Mouse (Mus musculus) heart, postnatal 0 days (tissue): ENCODE measurements around the gene Il17ra. TPM values are rescaled to one million over a fixed set of nuclear protein-coding genes. Genes with fewer than 3 reads are reported as not detected.

ENCODE experiments used
- ATAC-seq: fragments of 200-750 bp; cut with Nextera tagmentation; 2 replicates; pipeline ENCODE4 v1.8.0; 2017; ENCODE audit warnings: low read depth, moderate number of reproducible peaks, moderate library complexity; ENCODE audit not compliant: insufficient read depth
- DNase-seq: peaks from one replicate; pipeline ENCODE4 v3.0.0-alpha.2; 2016; ENCODE audit warnings: low spot score
- H3K27ac ChIP-seq: fragments of 300-500 bp; sonication (generic); 2 replicates; pipeline ENCODE4 v1.5.1; 2014; ENCODE audit warnings: low read depth, mild to moderate bottlenecking
- H3K27me3 ChIP-seq: fragments of 300-500 bp; sonication (generic); 2 replicates; pipeline ENCODE4 v1.6.1; 2014; ENCODE audit warnings: low read length, mixed read lengths; ENCODE audit not compliant: control insufficient read depth, insufficient read depth
- H3K36me3 ChIP-seq: fragments of 300-500 bp; sonication (generic); replicated peaks from 2 replicates; pipeline ENCODE4 v1.6.1; 2014; ENCODE audit warnings: low read length, mixed read lengths; ENCODE audit not compliant: control insufficient read depth, insufficient read depth
- H3K4me1 ChIP-seq: fragments of 300-500 bp; sonication (generic); 2 replicates; pipeline ENCODE4 v1.6.1; 2014; ENCODE audit warnings: antibody characterized with exemption; ENCODE audit not compliant: control insufficient read depth, insufficient read depth
- H3K4me2 ChIP-seq: fragments of 300-500 bp; sonication (generic); 2 replicates; pipeline ENCODE4 v1.6.1; 2014; ENCODE audit warnings: low read depth, mild to moderate bottlenecking, low read length, moderate library complexity
- H3K4me3 ChIP-seq: fragments of 300-500 bp; sonication (generic); 2 replicates; pipeline ENCODE4 v1.5.1; 2014; ENCODE audit warnings: low read depth, low read length
- H3K9ac ChIP-seq: fragments of 300-500 bp; sonication (generic); replicated peaks from 2 replicates; pipeline ENCODE4 v1.6.1; 2014; ENCODE audit warnings: low read depth, low read length, mixed read lengths
- H3K9me3 ChIP-seq: fragments of 300-500 bp; sonication (generic); replicated peaks from 2 replicates; pipeline ENCODE4 v1.6.1; 2016; ENCODE audit warnings: low read length; ENCODE audit not compliant: control insufficient read depth
- CTCF ChIP-seq: IDR thresholded peaks from 2 replicates; pipeline ENCODE4 v1.5.1; 2016; ENCODE audit warnings: antibody characterized with exemption, control low read depth, low read depth
- EP300 ChIP-seq: IDR thresholded peaks from 2 replicates; pipeline ENCODE4 v1.6.1; 2016; ENCODE audit warnings: antibody characterized with exemption, low read depth
- WGBS: fragments of 180-500 bp; shearing (Covaris S2); extraction: QIAGEN DNeasy Blood & Tissue Kit; methylation state at CpG from one replicate; pipeline ENCODE4 v1.1.7; 2014; 5-methylcytosine and 5-hydroxymethylcytosine counted together
- polyA plus RNA-seq: library from polyadenylated mRNA; unstranded; fragments of >200 nt; fragmentation: Nextera tagmentation; extraction: Ambion mirVana; gene quantifications from 2 replicates; pipeline ENCODE4 v1.2.1, GENCODE M21; 2015
- total RNA-seq: library from RNA; depleted of rRNA; stranded (reverse); fragments of >200 nt; gene quantifications from 2 replicates; pipeline ENCODE4 v1.2.3, GENCODE M21; 2014; ENCODE audit warnings: low replicate concordance; rRNA removed

Gene Il17ra
- total RNA-seq (3.5 and 6.5 TPM in 2 replicates), polyA plus RNA-seq (1.4 and 1.9 TPM in 2 replicates)

DNA sequence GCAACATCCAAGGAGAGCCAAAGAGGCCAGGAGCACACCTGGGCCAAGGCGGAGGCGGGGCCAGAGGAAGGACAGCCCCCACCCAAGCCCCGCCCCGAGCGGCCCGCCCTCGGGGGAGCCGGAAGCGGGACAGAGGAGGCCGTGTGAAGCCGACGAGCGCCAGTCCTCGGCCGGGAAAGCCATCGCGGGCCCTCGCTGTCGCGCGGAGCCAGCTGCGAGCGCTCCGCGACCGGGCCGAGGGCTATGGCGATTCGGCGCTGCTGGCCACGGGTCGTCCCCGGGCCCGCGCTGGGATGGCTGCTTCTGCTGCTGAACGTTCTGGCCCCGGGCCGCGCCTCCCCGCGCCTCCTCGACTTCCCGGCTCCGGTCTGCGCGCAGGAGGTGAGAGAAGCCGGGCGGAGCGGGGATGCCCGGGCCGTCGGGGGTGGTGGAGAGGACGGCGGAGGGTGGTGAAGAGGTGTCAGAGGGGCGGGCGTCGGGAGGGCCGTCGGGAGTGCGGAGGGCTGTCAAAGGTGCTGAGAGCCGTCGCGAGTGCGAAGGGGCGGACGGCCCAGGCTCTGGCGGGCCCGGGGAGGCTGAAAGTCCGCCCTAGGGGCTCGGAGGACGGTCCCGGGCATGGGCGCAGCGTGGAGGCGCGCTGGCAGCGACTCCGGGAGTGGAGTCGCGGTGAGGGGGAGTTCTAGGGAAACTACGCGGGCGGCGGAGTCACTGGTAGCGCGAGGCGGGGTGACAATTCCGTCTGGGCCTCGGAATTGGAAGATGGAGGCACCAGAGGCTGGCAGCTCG, at the start of gene Il17ra:
Gene Il17ra (plus strand): TSS at position 162 of the 786 bp plus-strand sequence.
- peaks cover 36% of the 10 kb centered on the region for H3K27me3 ChIP-seq
- H3K4me1 ChIP-seq = no peaks in the 10 kb centered on the region; the same call in 1 of the 2 replicates
- WGBS = under 1% methylated on average over 89 of the region's 90 CpGs
- TF ChIP-seq EP300 = no peak
- no peak for TF ChIP-seq CTCF
- peak within 1 kb of the TSS; percentile 4; the same call in 1 of the 2 replicates for H3K27ac ChIP-seq
- H3K36me3 ChIP-seq = no peaks in the 10 kb centered on the region
- peak within 1 kb of the TSS; percentile 68 for H3K4me2 ChIP-seq
- no peaks in the 10 kb centered on the region for H3K9me3 ChIP-seq
- peak within 1 kb of the TSS; percentile 57 for H3K4me3 ChIP-seq
- DNase-seq (peak; percentile 36), ATAC-seq (peak; percentile 84)
- peak within 1 kb of the TSS; percentile 49 for H3K9ac ChIP-seq

- Histone ChIP-seq H3K36me3 (peaks cover 48% of the 10 kb centered on the region), H3K9ac (no peak overlapping the region), H3K4me1 (peaks cover 4% of the 10 kb centered on the region), H3K27ac (no peak overlapping the region), H3K4me2 (no peak overlapping the region), H3K27me3 (no peaks in the 10 kb centered on the region), H3K9me3 (no peaks in the 10 kb centered on the region), H3K4me3 (no peak overlapping the region)
- no peak for TF ChIP-seq EP300
- TF ChIP-seq CTCF = no peak
- 89% methylated on average over 3 of the region's 3 CpGs for WGBS
- no peak for ATAC-seq
- no peak for DNase-seq
Observed at GRCm38 (mm10) chr6:120438161-120438560, 24.9 kb upstream of the Il17ra start.

DNA sequence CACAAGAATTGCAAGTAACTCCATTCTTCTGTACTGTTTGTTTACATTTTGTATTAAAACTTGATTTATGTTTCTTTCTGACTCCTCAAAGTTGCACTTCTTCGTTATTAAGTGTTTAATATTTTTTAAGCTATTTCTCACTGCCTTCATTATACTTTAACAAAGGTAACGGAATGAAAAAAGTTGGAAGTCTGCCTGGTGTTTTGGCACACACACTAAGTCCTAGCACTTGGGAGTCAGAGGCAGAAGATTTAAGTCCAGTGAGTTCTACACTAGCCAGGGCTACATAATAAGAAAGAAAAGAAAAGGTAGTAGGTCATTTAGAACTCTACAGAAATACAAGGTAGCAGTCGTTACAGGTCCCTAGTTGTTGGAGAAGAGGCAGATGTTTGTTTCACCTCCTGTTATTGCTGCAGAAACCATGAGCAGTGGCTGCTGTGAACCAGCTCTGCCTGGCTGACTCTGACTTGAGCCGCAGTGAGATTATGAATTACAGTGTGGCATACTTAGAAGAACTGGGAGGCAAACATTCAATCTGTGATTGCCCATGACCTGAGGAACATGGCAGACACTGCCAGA, 20.8 kb upstream of the Il17ra start:
- H3K27ac ChIP-seq = no peak overlapping the region
- TF ChIP-seq EP300 (no peak), CTCF (no peak)
- 56% methylated on average over 4 of the region's 4 CpGs for WGBS

GRCm38 (mm10) chr6:120443363-120444355, 19.4 kb upstream of the Il17ra start:
- peak overlapping the region; percentile 21; the same call in 1 of the 2 replicates for H3K4me2 ChIP-seq
- no peak overlapping the region for H3K9ac ChIP-seq
- peaks cover 25% of the 10 kb centered on the region for H3K36me3 ChIP-seq

More for the DNA sequence above, 20.8 kb upstream of the Il17ra start:
- no peaks in the 10 kb centered on the region for H3K9me3 ChIP-seq
- H3K36me3 ChIP-seq = peaks cover 37% of the 10 kb centered on the region
- DNase-seq (no peak), ATAC-seq (no peak)
- H3K9ac ChIP-seq = no peak overlapping the region
- no peaks in the 10 kb centered on the region for H3K27me3 ChIP-seq
- H3K4me1 ChIP-seq = peaks cover 12% of the 10 kb centered on the region
- no peak overlapping the region for H3K4me2 ChIP-seq
- H3K4me3 ChIP-seq = no peak overlapping the region

GRCm38 (mm10) chr6:120450208-120450607, 12.8 kb upstream of the Il17ra start:
- Histone ChIP-seq H3K4me2 (no peak overlapping the region), H3K4me1 (no peaks in the 10 kb centered on the region), H3K27me3 (no peaks in the 10 kb centered on the region), H3K36me3 (0 out of 2 replicates have a peak, but pooled peaks cover 4% of the 10 kb centered on the region), H3K27ac (no peak overlapping the region), H3K9me3 (no peaks in the 10 kb centered on the region), H3K4me3 (no peak overlapping the region), H3K9ac (no peak overlapping the region)
- TF ChIP-seq EP300 = no peak
- no peak for TF ChIP-seq CTCF
- ATAC-seq (no peak), DNase-seq (no peak)
- WGBS = 73% methylated on average over 3 of the region's 3 CpGs

More at GRCm38 (mm10) chr6:120443363-120444355, 19.4 kb upstream of the Il17ra start:
- TF ChIP-seq CTCF = no peak
- TF ChIP-seq EP300 = no peak
- H3K4me1 ChIP-seq = peaks cover 12% of the 10 kb centered on the region
- peak; percentile 46 for DNase-seq
- 38% methylated on average over 14 of the region's 14 CpGs for WGBS
- H3K9me3 ChIP-seq = no peaks in the 10 kb centered on the region
- no peaks in the 10 kb centered on the region for H3K27me3 ChIP-seq
- H3K4me3 ChIP-seq = no peak overlapping the region
- H3K27ac ChIP-seq = peak overlapping the region; percentile 38; the same call in 1 of the 2 replicates
- no peak for ATAC-seq
